Mouse (Mus musculus) monocyte, adult 2 months (primary cell): ENCODE data around the gene Rgs12.

ENCODE experiments used
- DNase-seq, 2 experiments: peaks; one replicate each; pipeline ENCODE4 v3.0.0; 2022; ENCODE audit warnings: low spot score in 2 of 2, low read depth in 1 of 2

Rgs12 gene

DNA sequence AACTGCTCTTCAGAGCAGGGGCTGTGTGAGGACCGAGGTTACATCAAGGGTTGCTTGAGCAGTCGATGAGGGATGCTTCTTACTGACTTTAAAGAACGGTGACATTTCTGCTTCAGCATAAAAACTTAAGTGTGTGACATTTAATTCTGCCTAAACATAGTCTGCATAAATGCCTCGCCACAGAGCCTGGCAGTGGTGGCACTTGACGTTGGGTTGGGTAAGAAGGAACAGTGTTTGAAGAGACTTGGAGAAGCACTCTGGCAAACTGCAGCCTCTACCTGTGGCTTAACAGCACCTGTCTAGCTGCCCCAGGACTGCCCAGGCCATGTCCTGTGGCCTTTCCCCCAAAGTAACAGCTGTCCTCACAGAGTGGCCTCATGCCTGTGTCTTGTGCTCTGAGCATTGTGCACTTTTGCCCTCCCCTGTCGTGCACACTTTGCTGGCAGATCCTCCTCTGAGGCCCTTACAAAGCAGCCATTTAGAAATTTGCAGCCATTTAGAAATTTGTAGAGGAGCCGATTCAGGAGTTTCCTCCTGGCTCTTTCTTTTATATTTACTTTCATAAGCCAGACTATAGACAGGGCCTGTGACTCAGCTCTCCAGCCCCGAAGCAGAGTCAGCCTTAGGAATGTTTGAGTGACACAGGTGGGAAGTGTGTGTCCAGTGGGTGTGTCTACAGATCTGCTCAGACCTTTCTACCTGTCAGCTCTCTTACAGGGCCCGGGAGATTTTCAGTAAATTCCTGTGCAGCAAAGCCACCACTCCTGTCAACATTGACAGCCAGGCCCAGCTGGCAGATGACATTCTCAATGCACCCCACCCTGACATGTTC is 71.4 kb downstream of the Rgs12 start:
- no peak for DNase-seq

DNA sequence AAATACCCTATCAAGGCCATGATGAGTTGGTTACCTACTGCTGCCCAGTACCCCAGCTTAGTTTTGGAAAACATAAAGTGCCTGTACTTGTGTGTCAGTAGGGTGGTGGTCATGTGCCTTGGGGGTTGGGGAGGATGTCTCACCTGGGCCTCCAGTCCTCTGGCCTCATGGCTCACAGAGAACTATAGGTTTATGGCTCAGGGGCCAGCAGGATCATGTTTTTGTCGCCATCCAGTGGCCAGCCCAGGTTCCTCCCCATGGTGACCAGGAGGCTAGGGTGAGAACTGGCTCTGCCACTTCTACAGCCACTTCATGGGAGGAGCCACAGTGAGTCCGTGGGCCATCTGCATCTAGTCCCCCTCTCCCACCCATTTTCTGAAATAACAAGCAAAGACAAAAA is 75.7 kb downstream of the Rgs12 start:
- no peak for DNase-seq

DNA sequence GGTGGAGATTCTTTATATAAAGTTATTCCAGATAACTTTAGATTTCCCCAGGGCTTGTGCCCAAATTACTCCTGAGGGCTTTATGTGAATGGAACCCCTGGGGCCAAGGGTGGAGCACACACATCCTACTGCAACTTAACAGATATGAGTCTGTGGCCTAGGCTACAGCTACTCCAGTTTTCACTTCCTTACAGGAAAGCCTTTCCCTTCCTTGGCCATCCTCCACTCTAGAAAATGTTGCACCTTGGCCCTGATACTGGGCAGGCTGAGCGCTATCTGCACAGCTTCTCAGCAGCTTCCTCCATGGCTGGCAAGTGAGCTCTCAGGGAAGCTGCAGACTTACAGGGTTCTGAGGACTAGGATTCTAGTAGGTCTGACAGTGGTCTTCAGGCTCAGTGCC is 80.1 kb downstream of the Rgs12 start:
- no peak for DNase-seq

DNA sequence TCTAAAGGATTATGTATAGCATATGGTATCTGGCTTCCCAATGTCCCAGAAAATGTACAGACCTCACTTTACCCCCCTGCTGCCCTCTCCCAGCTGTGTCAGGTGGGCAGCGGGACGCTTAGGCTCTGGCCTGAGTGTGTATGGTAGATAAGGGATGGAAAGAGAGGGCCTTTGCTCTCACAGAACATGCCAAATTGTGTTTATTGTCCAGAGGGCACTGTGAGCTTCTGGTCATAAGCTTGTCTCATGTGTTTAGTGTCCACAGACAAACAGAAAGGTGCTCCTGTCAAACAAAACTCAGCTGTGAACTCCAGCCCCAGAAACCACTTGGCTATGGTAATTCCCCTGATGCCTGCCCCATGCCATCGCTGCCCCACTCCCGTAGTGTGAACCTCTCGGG is 80.5 kb downstream of the Rgs12 start:
- no peak for DNase-seq

DNA sequence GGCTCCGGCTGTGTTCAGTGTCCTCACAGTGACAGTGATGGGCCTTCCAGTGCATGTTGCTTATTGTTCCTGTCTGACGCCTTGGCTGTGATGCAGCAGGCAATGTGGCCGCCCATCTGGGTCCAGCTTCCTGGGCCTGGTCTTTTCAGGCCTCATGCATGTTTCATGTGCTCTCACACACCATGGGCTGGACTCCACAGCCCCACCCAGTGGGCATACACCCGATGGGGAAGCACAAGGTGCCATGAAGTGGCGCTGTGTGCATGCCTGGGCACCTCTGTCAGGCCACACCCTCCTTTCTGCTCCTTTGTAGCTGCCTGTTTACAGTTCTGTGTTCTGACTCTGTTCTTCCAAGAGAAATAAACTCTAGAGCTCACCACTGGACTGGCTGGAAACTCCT is 83.8 kb downstream of the Rgs12 start:
- no peak for DNase-seq

DNA sequence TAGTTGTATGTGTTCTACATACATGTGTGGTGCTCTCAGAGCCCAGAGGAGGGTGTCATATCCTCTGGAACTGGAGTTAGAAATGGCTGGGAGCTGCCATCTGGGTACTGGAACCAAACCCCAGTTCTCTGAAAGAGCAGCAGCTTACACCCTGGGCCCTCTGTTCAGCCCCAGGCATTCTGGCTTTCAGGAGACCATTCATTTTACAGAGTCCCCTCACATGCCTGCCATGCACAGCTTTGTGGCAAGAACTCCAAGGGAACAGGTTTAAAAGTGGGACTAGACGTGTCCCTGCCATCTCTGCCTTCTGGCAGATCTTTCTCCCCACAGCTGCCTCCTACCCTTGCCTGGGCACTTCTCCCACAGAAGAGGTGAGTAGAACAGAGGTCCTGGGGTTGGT is 84.4 kb downstream of the Rgs12 start:
- DNase-seq: no peak

DNA sequence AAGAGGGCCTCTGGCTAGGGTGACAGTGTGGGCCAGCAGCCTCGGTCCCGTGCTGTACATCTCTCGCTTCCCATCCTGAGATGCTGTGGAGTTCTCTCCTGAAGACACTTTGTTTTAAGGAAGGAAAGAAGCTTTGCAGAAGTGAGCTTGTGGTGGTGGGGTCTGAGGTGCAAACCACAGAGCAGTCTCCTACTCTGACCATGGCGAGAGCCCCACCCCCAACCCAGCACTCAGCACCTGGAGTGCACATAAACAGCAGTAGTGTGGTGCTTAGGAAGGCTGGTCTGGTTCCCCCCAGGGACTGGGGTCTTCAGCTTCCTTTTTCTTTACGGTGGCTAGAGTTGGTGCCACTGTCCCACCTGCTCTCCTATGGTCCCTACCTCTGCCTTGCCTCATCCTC is 85.9 kb downstream of the Rgs12 start:
- DNase-seq: no peak

DNA sequence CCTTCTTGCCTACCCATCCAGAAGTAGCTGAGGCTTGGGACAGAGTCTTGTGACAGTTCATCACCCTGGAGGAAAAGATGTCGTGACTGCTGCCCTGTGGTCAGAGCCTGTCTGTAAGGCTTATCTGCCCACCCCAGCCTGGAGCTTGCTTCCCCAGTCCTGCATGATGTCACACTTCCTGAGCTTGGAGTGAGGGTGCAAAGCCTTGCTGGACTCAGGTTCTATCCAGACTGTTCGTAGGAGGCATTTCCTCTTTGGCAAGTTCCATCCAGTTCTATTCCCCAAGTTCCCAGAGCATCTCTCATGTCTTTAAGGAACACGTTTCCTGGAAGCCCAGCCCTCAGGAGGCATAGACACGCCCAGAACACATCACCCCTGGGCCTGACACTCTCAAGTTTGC is 86.5 kb downstream of the Rgs12 start:
- no peak for DNase-seq

DNA sequence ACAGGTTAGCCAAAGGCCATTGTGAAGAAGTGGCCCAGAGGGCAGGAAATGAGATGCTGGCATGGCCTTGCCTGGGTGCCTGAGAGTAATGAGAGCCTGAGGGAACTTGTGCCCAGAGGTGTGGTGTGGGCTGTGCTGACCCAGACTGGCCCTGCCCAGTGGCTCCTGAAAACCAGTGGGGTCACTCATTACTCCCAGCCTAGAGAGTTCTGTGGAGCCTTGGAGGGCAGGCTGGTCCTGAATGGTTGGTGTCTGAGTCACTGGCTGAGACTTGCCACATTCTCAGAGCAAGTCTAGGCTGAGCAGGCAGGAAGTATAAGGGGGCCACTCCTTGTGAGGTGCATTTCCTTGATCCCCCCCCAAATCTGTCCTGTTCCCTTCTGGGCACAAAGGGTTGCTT is 88.2 kb downstream of the Rgs12 start:
- DNase-seq: no peak

DNA sequence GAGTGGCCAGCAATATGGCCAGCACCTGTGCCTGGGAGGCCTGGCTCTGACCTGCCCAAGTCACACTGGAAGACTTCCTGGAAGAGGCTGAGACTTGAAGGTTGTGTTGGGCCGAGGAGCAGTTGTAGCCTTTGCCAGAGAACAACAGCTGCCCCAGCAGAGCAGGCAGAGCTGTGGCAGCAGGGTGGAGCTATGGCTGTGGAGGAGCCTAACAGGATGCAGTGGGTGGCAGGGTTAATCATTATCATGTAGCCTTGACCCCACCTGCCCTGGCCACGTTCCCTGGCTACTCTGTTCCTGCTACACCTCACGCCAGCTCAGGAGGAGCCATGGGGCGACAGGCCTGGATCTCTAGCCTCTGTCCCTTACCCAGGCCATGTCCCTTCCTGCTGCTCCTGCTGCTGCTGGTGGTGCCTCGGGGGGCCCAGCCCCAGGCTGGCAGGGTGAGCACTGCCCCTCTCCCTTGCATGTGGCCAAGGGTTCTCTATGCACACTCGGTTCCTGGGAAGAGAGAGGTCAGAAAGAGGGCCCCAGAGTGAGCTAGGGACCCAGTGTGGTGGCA is 92.1 kb downstream of the Rgs12 start, which contains the start of gene Hgfac:
Hgfac (plus strand) TSS at position 242 of the 562 bp plus-strand sequence.
- no peak for DNase-seq

DNA sequence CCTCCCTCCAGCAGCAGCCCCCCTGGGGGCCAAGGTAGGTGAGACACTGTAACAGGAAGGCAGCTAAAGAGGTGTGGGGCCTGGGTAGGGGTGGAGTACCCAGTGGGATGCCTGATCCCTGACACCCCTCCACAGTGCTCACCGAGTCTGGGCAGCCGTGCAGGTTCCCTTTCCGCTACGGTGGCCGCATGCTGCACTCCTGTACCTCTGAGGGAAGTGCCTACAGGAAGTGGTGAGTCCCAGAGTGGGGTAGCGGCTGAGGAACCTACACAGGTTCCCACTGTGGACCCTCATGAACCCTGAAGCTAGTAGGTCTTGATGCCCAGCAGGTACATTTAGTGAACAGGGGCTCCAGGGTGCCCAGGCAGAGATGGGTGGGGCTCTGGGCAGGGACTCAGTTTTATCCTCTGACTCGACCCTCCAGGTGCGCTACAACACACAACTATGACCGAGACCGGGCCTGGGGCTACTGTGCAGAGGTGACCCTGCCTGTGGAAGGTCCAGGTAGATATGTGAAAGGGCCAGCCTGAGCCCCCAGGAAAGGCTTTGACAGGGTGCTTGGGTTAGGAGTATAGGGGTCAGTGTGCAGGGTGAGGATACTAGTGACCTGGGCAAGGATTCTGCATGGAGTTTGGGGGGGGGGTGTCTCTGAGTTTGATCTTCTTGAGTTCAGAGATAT is 93.3 kb downstream of the Rgs12 start:
- no peak for DNase-seq

DNA sequence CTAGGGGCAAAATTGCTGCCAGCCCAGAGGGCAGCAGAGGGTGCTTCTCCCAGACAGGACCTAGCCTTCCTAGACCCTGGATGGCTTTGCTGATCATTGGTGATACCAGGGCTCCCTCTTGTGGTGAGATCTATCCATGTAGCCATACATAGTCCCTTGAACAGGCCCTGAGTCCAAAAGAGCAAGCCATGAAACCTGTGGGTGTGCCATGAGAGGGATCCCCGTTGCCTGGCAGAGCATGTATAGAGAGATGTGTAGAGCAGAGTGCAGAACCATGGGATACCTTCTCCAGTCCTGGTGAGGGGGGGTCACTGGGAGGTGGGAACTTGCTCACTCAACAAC is 93.8 kb downstream of the Rgs12 start:
- peak; percentile 22 to 33 for DNase-seq

DNA sequence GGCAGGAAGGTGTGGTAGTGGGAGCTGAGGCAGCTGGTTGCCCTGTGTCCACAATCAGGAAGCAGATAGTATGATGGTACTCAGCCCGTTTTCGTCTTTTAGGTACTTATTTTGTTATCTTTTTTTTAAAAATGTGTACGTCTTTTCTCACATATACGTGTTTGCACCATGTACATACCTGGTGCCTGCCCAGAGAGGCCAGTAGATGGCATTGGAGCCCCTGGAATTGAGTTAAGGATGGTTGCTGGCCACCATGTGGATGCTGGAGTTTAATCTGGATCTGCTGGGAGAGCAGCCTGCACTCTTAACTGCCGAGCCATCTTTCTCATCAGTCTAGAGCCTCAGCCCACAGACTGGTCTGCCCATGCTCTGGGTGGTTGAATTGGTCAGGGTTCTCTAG is 101.3 kb downstream of the Rgs12 start:
- DNase-seq: no peak

DNA sequence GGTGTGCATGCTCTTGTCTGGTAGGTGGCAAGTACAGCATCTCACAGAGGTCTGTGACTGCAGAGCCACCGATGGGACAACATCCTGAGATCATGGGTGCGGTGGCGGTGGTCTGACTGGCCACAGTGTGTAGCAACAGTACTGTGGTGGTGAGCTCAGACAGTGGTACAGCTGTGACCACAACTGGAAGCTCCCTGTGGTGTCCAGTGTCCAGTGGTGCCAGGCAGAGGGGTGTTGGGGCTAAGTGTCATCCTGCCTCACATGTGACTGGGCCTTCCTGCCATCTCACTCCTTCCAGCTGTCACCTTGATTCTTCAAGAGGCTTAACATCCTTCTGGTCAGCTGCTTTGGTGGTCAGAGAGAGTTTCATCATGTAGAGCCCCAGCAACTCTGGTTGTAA is 105.4 kb downstream of the Rgs12 start:
- DNase-seq: no peak

DNA sequence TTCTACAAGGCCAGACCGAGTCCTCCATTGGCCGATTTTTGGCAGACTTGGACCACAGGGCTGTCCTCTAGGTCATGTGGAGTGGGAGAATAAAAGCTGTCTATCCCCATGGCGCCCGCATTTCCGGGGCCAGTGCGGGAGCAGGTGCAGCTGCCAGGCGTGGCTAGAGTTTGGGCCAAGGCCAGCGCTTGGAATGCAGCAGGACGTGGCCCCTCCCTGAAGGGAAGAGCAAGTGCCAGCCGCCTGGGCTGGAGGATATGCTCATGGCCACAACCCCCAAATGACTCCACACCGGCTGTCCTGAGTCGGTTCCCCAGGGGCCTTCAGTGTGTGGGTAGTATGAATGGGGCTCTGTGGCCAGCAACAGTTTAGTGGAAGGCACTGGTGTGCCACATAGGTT is 105.8 kb downstream of the Rgs12 start:
- DNase-seq: no peak

DNA sequence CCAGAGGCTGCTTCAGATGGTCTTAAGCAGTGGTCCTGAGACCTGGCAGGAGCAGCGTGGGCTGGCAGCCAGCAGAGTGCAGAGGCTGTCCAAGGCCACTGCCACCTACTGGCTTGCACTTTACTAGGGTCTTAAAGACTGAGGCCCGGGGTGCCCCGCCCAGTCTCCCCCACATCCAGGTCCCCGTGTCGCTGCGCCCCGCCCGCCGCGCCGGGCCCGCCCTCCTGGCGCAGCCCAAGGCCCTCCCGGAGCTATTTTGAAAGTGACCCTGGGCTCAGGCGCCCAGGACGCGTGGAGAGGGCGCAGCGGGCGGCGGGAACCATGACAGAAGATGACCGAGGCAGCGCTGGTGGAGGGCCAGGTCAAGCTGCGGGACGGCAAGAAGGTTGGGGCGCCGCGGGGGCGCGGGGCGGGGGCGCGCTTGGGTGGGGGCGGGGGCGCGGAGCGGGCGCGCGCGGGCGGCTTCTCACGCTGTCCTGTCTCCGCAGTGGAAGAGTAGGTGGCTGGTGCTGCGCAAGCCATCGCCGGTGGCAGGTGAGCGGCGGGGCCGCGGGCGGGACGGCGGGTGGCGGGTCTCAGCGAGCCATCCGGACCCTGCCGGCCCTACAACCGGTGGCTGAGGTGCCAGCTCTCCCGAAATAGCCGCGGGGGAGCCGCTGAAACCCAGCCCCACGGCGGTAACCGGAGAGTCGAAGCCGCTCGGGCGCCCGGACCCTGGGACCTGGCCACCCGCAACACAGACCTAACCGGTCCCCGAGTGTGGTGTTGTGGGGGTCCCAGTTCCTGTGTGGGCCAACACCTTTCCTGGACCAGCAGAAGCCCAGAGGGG is 107.6 kb downstream of the Rgs12 start, which contains the start of gene Dok7:
Dok7 (plus strand) TSS at position 163 of the 829 bp plus-strand sequence.
- DNase-seq: no peak

DNA sequence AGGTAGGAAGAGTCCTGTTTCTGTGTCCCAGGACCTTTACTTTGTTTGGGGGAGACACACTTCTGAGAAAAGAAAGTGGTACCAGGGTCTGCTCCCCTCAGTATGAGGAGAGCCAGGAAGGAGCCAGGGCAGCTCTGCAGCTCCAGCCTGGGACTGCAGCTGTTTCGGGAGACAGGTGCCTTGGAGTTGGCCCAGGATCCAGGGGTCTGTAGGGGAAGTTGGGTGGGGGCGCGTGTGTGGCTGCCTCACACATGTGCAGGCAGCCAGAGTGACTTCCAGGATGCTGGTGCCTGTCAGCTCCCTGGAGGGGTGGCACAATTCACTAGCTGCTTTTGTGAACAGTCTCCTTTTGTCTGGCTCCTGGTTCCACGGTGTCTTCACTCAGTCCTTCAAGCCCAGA is 108.3 kb downstream of the Rgs12 start:
- no peak for DNase-seq

DNA sequence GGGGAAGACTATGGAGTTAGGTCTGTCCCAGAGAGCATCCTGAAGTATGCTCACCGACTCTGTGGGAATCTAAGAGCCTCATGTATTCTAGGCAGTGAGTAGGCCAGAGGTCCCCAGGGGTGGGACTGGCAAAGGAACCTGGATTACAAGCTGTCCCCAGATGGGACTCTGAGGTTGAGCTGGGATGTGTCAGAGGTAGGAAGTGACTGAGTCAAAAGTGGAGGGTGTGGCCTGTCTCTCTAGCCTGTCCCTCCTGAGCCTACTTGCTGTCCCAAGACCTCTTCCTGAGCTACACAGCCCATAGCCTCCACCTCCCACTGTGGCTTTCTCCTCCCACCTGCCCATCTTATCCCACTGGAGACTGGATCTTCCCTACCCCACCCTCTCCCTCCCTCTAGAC is 109.0 kb downstream of the Rgs12 start:
- no peak for DNase-seq

DNA sequence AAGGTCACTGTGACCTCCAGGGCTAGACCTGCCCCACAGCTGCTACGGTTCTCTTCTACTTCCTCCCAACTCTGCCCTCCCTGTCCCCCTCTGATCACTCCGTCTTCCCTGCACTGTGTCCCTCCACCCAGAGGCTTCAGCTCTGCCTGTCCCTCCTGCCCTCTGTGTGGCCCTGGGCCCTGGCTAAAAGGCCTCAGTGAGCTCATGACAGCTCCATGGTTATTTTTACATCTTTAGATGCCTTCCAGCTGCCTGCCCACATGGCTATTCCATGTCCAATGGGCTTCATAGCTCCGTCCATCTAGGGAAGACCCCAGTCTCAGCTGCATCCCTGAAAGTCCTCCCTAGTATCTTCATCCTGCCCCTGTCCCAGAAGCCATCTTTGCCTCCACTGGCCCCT is 110.9 kb downstream of the Rgs12 start:
- no peak for DNase-seq

DNA sequence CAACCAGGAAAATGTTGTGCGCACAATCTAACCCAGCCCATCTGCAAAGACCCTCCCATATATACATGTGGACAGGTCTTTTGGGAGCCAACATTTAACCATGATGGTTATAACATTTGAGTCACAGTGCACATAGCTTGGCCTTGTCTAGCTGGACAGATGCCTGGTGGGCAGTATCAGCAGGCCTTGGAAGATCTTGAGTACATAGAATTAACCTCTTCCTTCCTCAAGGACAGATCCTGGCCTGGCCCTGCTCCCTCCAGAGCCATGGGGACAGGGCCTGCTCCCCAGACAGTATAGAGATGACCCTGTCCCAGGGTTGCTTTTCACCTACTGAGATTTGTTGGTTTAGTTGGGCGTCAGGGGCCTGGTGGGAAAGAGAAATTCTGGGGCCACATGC is 120.6 kb downstream of the Rgs12 start:
- no peak for DNase-seq

DNA sequence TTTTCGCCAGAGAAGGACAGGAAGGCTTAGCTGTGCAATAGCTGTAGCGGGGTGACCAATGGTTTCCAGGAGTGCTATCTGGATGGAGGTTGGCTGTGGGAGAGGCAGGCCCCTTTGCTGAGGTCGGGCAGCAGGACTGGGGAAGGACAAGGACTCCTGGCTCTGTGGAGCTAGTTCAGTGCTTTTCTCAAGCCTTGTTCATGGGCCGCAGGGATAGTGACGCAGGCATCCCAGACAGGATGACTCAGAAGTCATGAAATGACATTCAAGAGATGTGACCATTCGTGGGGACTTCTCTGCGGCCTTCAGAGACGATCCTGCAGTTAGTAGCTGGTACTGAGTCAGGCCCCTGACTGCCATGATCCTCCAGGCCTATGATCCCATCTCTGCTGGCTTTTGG is 121.1 kb downstream of the Rgs12 start:
- no peak for DNase-seq

DNA sequence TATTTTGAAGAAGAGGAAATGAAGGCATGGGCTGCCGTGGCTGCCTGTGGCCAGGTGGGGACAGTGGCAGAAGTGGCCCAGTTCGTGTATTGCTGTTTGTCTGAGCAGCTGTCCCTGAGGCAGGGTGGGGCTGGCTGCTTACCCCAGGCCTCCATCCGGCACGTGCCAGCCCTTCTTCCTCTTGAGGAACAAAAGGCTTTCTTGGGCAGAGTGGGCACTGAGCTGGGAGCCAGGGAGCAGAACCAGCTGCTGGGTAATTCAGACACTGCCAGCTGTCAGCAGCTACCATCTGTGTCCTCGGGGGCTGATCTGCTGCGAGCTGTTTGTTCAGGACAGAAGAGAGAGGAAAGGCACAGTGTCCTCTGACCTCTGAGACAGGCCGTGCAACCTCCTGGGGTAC is 121.7 kb downstream of the Rgs12 start:
- no peak for DNase-seq
